Mouse (Mus musculus): ENCODE results near the gene Timm8a2. TPM values are rescaled to one million over a fixed set of nuclear protein-coding genes. Genes with fewer than 3 reads are reported as not detected.

Timm8a2 gene
- total and polyA plus RNA-seq, 2 experiments from 2014 or later = 0.60 TPM; not detected in 1

DNA sequence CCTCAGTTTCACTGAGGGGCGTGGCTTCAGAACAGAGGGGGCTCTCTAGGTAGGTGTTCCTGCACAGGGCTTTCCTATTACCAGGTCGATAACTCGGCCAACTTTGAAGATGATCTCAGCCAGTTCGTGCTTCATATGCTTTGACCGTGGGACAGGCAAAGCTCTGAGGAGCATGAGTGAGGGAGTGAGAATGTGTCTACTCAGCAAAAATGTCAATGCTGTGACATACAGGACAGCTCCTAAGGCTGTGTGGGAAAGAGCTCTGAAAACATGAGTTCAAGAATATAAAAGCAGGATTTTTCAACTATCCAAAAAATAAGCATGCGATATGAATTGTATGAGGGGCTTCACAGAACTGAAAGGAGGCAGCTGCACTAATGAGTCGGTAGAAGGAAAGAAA lies 49.0 kb downstream of the Timm8a2 start:
- H3K9ac ChIP-seq (replicated peaks; ENCODE audit: low read length, poor library complexity, severe bottlenecking) = no peak overlapping the region
- no peak for DNase-seq (ENCODE audit: low spot score)
- no peaks in the 10 kb centered on the region for H3K4me1 ChIP-seq (ENCODE audit: insufficient read depth, low read length)
- 89% methylated on average over 7 of the region's 7 CpGs for WGBS
- H3K4me2 ChIP-seq (ENCODE audit: low read depth, low read length, poor library complexity, severe bottlenecking) = no peak overlapping the region
- TF ChIP-seq CTCF (IDR thresholded peaks at IDR 0.05) = no peak
- no peaks in the 10 kb centered on the region for H3K36me3 ChIP-seq (ENCODE audit: insufficient read depth, low read length)
- H3K9me3 ChIP-seq (ENCODE audit: low read length) = 0 out of 2 replicates have a peak, but pooled peaks cover 3% of the 10 kb centered on the region
- H3K27me3 ChIP-seq (ENCODE audit: insufficient read depth, low read length) = no peaks in the 10 kb centered on the region
- ATAC-seq (ENCODE audit: low FRiP score) = no peak
- no peak overlapping the region for H3K27ac ChIP-seq (ENCODE audit: low read depth, low read length)
- H3K4me3 ChIP-seq (ENCODE audit: low read depth, low read length) = no peak overlapping the region

DNA sequence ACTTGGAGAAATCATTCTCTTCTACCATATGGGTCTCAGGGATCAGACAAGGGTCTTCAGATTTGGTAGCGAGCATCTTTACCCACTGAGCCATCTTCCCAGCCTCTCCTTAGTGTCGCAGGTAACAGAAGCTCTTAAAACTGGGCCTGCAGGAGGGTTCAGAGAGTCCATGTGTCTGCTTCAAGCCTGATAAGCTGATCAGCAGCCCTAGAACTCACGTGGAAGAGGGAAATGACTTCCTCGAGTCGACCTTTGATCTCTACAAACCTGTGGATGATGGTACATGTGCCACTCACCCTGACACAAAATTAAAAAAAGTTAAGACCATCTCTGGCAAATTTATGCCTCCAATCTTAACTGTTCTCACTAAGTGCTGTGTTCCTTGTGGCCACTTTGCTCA lies 53.5 kb downstream of the Timm8a2 start:
- H3K9me3 ChIP-seq (ENCODE audit: low read length) = 0 out of 2 replicates have a peak, but pooled peaks cover 3% of the 10 kb centered on the region
- WGBS = 85% methylated on average over 5 of the region's 5 CpGs
- H3K36me3 ChIP-seq (ENCODE audit: insufficient read depth, low read length) = no peaks in the 10 kb centered on the region
- DNase-seq (ENCODE audit: low spot score) (no peak), ATAC-seq (ENCODE audit: low FRiP score) (no peak)
- no peak overlapping the region for H3K9ac ChIP-seq (replicated peaks; ENCODE audit: low read length, poor library complexity, severe bottlenecking)
- H3K4me1 ChIP-seq (ENCODE audit: insufficient read depth, low read length) = no peaks in the 10 kb centered on the region
- no peaks in the 10 kb centered on the region for H3K27me3 ChIP-seq (ENCODE audit: insufficient read depth, low read length)
- H3K4me2 ChIP-seq (ENCODE audit: low read depth, low read length, poor library complexity, severe bottlenecking) = no peak overlapping the region
- TF ChIP-seq CTCF (IDR thresholded peaks at IDR 0.05) = no peak
- H3K27ac ChIP-seq (ENCODE audit: low read depth, low read length) = no peak overlapping the region
- H3K4me3 ChIP-seq (ENCODE audit: low read depth, low read length) = no peak overlapping the region

Other genes starting within 250 kb of the Timm8a2 start
- 68.8 and 70.5 TPM in 2 replicates for gene Dock9, start 236.8 kb upstream of the Timm8a2 start, total RNA-seq (2014; rRNA removed)
- 13.8 and 14.0 TPM in 2 replicates for gene Dock9, start 236.8 kb upstream of the Timm8a2 start, polyA plus RNA-seq (2015; fragmentation: Nextera tagmentation; extraction: Ambion mirVana)
- 39.8 and 43.6 TPM in 2 replicates for gene Ubac2, start 156.1 kb upstream of the Timm8a2 start, total RNA-seq (2014; rRNA removed)
- 50.9 and 51.7 TPM in 2 replicates for gene Ubac2, start 156.1 kb upstream of the Timm8a2 start, polyA plus RNA-seq (2015; fragmentation: Nextera tagmentation; extraction: Ambion mirVana)
- gene Gpr18, start 118.9 kb upstream of the Timm8a2 start, total RNA-seq (2014; rRNA removed) = not detected in 2 replicates
- 0.10 and 0.11 TPM in 2 replicates for gene Gpr18, start 118.9 kb upstream of the Timm8a2 start, polyA plus RNA-seq (2015; fragmentation: Nextera tagmentation; extraction: Ambion mirVana)
- gene Gpr183, start 69.5 kb upstream of the Timm8a2 start, total RNA-seq (2014; rRNA removed) = 0.52 and 1.3 TPM in 2 replicates
- 0.49 and 0.64 TPM in 2 replicates for gene Gpr183, start 69.5 kb upstream of the Timm8a2 start, polyA plus RNA-seq (2015; fragmentation: Nextera tagmentation; extraction: Ambion mirVana)
- 81.6 and 90.5 TPM in 2 replicates for gene Tm9sf2, start 72.4 kb downstream of the Timm8a2 start, total RNA-seq (2014; rRNA removed)
- gene Tm9sf2, start 72.4 kb downstream of the Timm8a2 start, polyA plus RNA-seq (2015; fragmentation: Nextera tagmentation; extraction: Ambion mirVana) = 103 and 104 TPM in 2 replicates
- 8.7 and 13.3 TPM in 2 replicates for gene Clybl, start 147.0 kb downstream of the Timm8a2 start, total RNA-seq (2014; rRNA removed)
- 21.1 and 21.6 TPM in 2 replicates for gene Clybl, start 147.0 kb downstream of the Timm8a2 start, polyA plus RNA-seq (2015; fragmentation: Nextera tagmentation; extraction: Ambion mirVana)

Measured in midbrain, postnatal 0 days (tissue).